Mouse (Mus musculus) CH12.LX (cell line): Measurements from ENCODE around the gene Gm3327. TPM values are rescaled to one million over a fixed set of nuclear protein-coding genes. Genes with fewer than 3 reads are reported as not detected.
A peak's percentile ranks its signal among the peaks of the same experiment; 100 is the strongest.
"Not testable (repeated sequence)": the region's sequence is repeated elsewhere in the genome, so short reads cannot be mapped to it uniquely, and the experiment has no call there.

Experiments
- DNase-seq: peaks from one replicate; pipeline ENCODE4 v3.0.0-alpha.2; 2013; ENCODE audit errors: extremely low read depth
- H3K27ac ChIP-seq: 2 replicates; pipeline ENCODE4 v1.5.1; 2012; ENCODE audit warnings: low read depth, mild to moderate bottlenecking, control low read depth, moderate library complexity; ENCODE audit not compliant: insufficient read depth
- H3K27me3 ChIP-seq: replicated peaks from 2 replicates; pipeline ENCODE3; 2012; ENCODE audit warnings: inconsistent platforms
- H3K36me3 ChIP-seq, 2 experiments: replicated peaks in 1 of 2; 2 replicates each; pipeline versions ENCODE3 to v1.6.1; 2012; ENCODE audit warnings: inconsistent platforms in 1 of 2, low read length in 1 of 2, mild to moderate bottlenecking in 1 of 2, mixed read lengths in 1 of 2, moderate library complexity in 1 of 2; ENCODE audit not compliant: control insufficient read depth in 1 of 2, insufficient read depth in 1 of 2
- H3K4me1 ChIP-seq, 2 experiments: 2 replicates each; pipeline ENCODE4 v1.6.1; 2012; ENCODE audit warnings: inconsistent platforms in 1 of 2, moderate library complexity in 1 of 2; ENCODE audit not compliant: insufficient read depth in 2 of 2, control insufficient read depth in 1 of 2
- H3K4me2 ChIP-seq: 2 replicates; pipeline ENCODE4 v1.6.1; 2012; ENCODE audit warnings: low read depth, mild to moderate bottlenecking, control low read depth; ENCODE audit not compliant: poor library complexity, insufficient read depth, severe bottlenecking
- H3K4me3 ChIP-seq, 3 experiments: fragments of 150-350 bp in 1 of 3; sonication (generic) in 1 of 3; replicated peaks in 1 of 3; 2 replicates each; pipeline versions ENCODE3 to v1.5.1; 2011 to 2012; ENCODE audit warnings: low read depth in 2 of 3, low read length in 2 of 3, mild to moderate bottlenecking in 2 of 3, moderate library complexity in 2 of 3, control low read depth in 1 of 3, improper control_type of control experiment in 1 of 3, inconsistent platforms in 1 of 3, mixed read lengths in 1 of 3; ENCODE audit not compliant: poor library complexity in 1 of 3
- H3K79me2 ChIP-seq: replicated peaks from 2 replicates; pipeline ENCODE4 v1.6.1; 2012; ENCODE audit warnings: mild to moderate bottlenecking, moderate library complexity; ENCODE audit not compliant: control insufficient read depth, poor library complexity, insufficient read depth, severe bottlenecking; ENCODE audit errors: extremely low read depth
- H3K9ac ChIP-seq: 2 replicates; pipeline ENCODE4 v1.6.1; 2012; ENCODE audit warnings: low read depth, mild to moderate bottlenecking, control low read depth, moderate library complexity; ENCODE audit not compliant: insufficient read depth
- H3K9me3 ChIP-seq: replicated peaks from 2 replicates; pipeline ENCODE3; 2012; ENCODE audit warnings: low read length, inconsistent platforms, mixed read lengths
- MEF2A ChIP-seq: IDR thresholded peaks from 2 replicates; pipeline ENCODE4 v1.6.1; 2014; ENCODE audit warnings: low read depth, mild to moderate bottlenecking, inconsistent platforms, low read length, improper control_type of control experiment, borderline replicate concordance
- dilution Hi-C: fragments of 300-500 bp; cut with MboI; formaldehyde crosslinking; loops from 2 replicates; pipeline ENCODE4 v1.14.3; 2020; ENCODE audit warnings: low sequenced_read_pairs; ENCODE audit not compliant: extremely low pct_unique_long_range_greater_than_20kb, extremely low pct_ligation_motif_present
- in situ Hi-C: fragments of 300-500 bp; cut with MboI; formaldehyde crosslinking; loops from 3 replicates; pipeline ENCODE4 v1.14.3; 2019; ENCODE audit warnings: low sequenced_read_pairs, low pct_ligation_motif_present, low pct_unique_long_range_greater_than_20kb, mixed read lengths
- polyA plus RNA-seq: library from polyadenylated mRNA; unstranded; fragments of >175 nt; gene quantifications from 2 replicates; pipeline ENCODE4 v1.2.1, GENCODE M21; 2012; ENCODE audit warnings: low read depth; ENCODE audit not compliant: insufficient read length
- total RNA-seq, 2 experiments: library from RNA; depleted of rRNA; stranded (reverse); fragments of 300-350 nt in 1 of 2; fragments of >200 nt in 1 of 2; gene quantifications; 2 replicates each; pipeline ENCODE4 v1.2.3; 2012 to 2014

The Gm3327 gene
- not detected in 2 replicates for total RNA-seq (2012; rRNA removed)
- not detected in 2 replicates for total RNA-seq (2014; rRNA removed)
- not detected in 2 replicates for polyA plus RNA-seq

- H3K36me3 ChIP-seq, H3K4me3 ChIP-seq, dilution Hi-C loops, H3K27ac ChIP-seq, in situ Hi-C loops, H3K9ac ChIP-seq, H3K9me3 ChIP-seq, DNase-seq, H3K4me2 ChIP-seq, H3K4me1 ChIP-seq, H3K27me3 ChIP-seq, H3K79me2 ChIP-seq: not testable (repeated sequence)
These were observed at the start of gene Gm3327 for GRCm38 (mm10) chr14:44123551-44123950. Gene Gm3327 (plus strand): TSS chr14:44123851.

- H3K4me1 ChIP-seq, H3K9me3 ChIP-seq, H3K4me2 ChIP-seq, H3K9ac ChIP-seq, dilution Hi-C loops, H3K79me2 ChIP-seq, H3K27me3 ChIP-seq, H3K4me3 ChIP-seq, H3K36me3 ChIP-seq, in situ Hi-C loops, H3K27ac ChIP-seq: not testable (repeated sequence)
- DNase-seq = peak; percentile 21
These were observed 45.8 kb upstream of the Gm3327 start for GRCm38 (mm10) chr14:44077785-44078341.

GRCm38 (mm10) chr14:44086588-44086987 lies 37.1 kb upstream of the Gm3327 start:
- H3K79me2 ChIP-seq, H3K27ac ChIP-seq, H3K4me2 ChIP-seq, H3K27me3 ChIP-seq, H3K4me3 ChIP-seq, DNase-seq, H3K9ac ChIP-seq, H3K36me3 ChIP-seq, in situ Hi-C loops, dilution Hi-C loops, H3K9me3 ChIP-seq: not testable (repeated sequence)
- H3K4me1 ChIP-seq = peaks cover 0 to 11% of the 10 kb centered on the region in 2 experiments; a peak in 2 of 4 replicates

DNA sequence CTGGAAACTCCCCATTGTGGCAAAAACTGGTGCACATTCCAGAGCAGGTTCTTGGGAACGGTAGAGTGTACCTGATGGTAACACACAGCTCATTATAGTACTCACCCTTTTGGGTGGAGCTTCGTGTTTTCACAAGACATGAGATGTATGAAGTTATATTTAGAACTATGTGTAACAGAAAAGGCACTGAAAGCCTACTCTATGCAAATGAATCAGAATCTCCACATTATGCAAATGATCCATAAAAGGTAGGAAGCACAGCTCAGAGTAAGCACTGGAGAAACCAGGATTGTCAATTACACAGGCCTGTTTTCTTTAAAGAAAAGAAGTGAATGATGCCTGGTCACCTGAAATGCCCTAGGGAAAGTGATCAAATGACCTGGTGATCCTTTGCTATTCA lies 36.1 kb upstream of the Gm3327 start:
- in situ Hi-C loops, H3K27me3 ChIP-seq, H3K4me3 ChIP-seq, H3K79me2 ChIP-seq, H3K9me3 ChIP-seq, H3K36me3 ChIP-seq, H3K9ac ChIP-seq, dilution Hi-C loops: not testable (repeated sequence)
- DNase-seq = peak; percentile 18
- 0 out of 2 replicates have a peak, but pooled peaks have one; percentile 21 for TF ChIP-seq MEF2A
- TF ChIP-seq, all 38 proteins: peak for 1; not testable (repeated sequence) for 37
- not testable (repeated sequence) for H3K27ac ChIP-seq, H3K4me2 ChIP-seq
- H3K4me1 ChIP-seq = peaks cover 0 to 15% of the 10 kb centered on the region in 2 experiments; a peak in 2 of 4 replicates
